Mouse (Mus musculus) liver, embryonic 13.5 days (tissue): ENCODE data around the gene Sox13. TPM values are rescaled to one million over a fixed set of nuclear protein-coding genes. Genes with fewer than 3 reads are reported as not detected.
A peak's percentile ranks its signal among the peaks of the same experiment; 100 is the strongest.

ENCODE experiments used
- ATAC-seq: fragments of 200-750 bp; cut with Nextera tagmentation; 2 replicates; pipeline ENCODE4 v1.8.0; 2017; ENCODE audit warnings: low read depth, mild to moderate bottlenecking, moderate number of reproducible peaks, moderate library complexity
- DNase-seq: peaks from one replicate; pipeline ENCODE4 v3.0.0; 2022
- H3K27ac ChIP-seq: fragments of 300-500 bp; sonication (generic); 2 replicates; pipeline ENCODE4 v1.5.1; 2015; ENCODE audit warnings: moderate library complexity, mild to moderate bottlenecking, inconsistent platforms
- H3K27me3 ChIP-seq: fragments of 300-500 bp; sonication (generic); 2 replicates; pipeline ENCODE4 v1.6.1; 2015; ENCODE audit warnings: mild to moderate bottlenecking, inconsistent platforms
- H3K36me3 ChIP-seq: fragments of 300-500 bp; sonication (generic); 2 replicates; pipeline ENCODE4 v1.6.1; 2015; ENCODE audit warnings: mild to moderate bottlenecking, inconsistent platforms
- H3K4me1 ChIP-seq: fragments of 300-500 bp; sonication (generic); replicated peaks from 2 replicates; pipeline ENCODE4 v1.6.1; 2015; ENCODE audit warnings: inconsistent platforms
- H3K4me2 ChIP-seq: fragments of 300-500 bp; sonication (generic); 2 replicates; pipeline ENCODE4 v1.6.1; 2015; ENCODE audit warnings: inconsistent platforms, mild to moderate bottlenecking, moderate library complexity
- H3K4me3 ChIP-seq: fragments of 300-500 bp; sonication (generic); replicated peaks from 2 replicates; pipeline ENCODE4 v1.5.1; 2015; ENCODE audit warnings: mild to moderate bottlenecking, inconsistent platforms
- H3K9ac ChIP-seq: fragments of 300-500 bp; sonication (generic); 2 replicates; pipeline ENCODE4 v1.6.1; 2015; ENCODE audit warnings: mild to moderate bottlenecking, inconsistent platforms
- H3K9me3 ChIP-seq: fragments of 300-500 bp; sonication (generic); replicated peaks from 2 replicates; pipeline ENCODE4 v1.6.1; 2016; ENCODE audit warnings: inconsistent platforms
- WGBS: fragments of 180-500 bp; shearing (Covaris S2); methylation state at CpG from one replicate; pipeline ENCODE4 v1.1.7; 2015; ENCODE audit not compliant: insufficient replicate concordance; 5-methylcytosine and 5-hydroxymethylcytosine counted together
- polyA plus RNA-seq: library from polyadenylated mRNA; unstranded; fragments of >200 nt; fragmentation: Nextera tagmentation; extraction: Ambion mirVana; gene quantifications from 2 replicates; pipeline ENCODE4 v1.2.1, GENCODE M21; 2015

Gene Sox13
- polyA plus RNA-seq, 1 experiment from 2014 or later, result 1.3 TPM

- H3K9me3 ChIP-seq, result no peaks in the 10 kb centered on the region
- H3K27ac ChIP-seq, result peak overlapping the region; percentile 36; the same call in 1 of the 2 replicates
- H3K4me1 ChIP-seq, result peaks cover 43% of the 10 kb centered on the region
- no peaks in the 10 kb centered on the region for H3K36me3 ChIP-seq
- WGBS, result 5% methylated on average over 27 of the region's 27 CpGs
- peaks cover 53% of the 10 kb centered on the region for H3K27me3 ChIP-seq
- peak overlapping the region; percentile 52 for H3K9ac ChIP-seq
- ATAC-seq (no peak), DNase-seq (no peak)
- peak overlapping the region; percentile 66 for H3K4me2 ChIP-seq
- peak overlapping the region; percentile 55 for H3K4me3 ChIP-seq
Observed at GRCm38 (mm10) chr1:133364022-133364630, 60.1 kb downstream of the Sox13 start.

GRCm38 (mm10) chr1:133363276-133364021, 60.7 kb downstream of the Sox13 start, which contains the start of gene Etnk2:
Etnk2 (plus strand) TSS chr1:133363572.
- peak; percentile 56 for ATAC-seq

GRCm38 (mm10) chr1:133362103-133362502, 62.1 kb downstream of the Sox13 start:
- peaks cover 28% of the 10 kb centered on the region for H3K4me1 ChIP-seq
- no peak overlapping the region for H3K27ac ChIP-seq
- H3K4me2 ChIP-seq, result no peak overlapping the region
- no peaks in the 10 kb centered on the region for H3K9me3 ChIP-seq
- DNase-seq, result no peak
- no peak for ATAC-seq
- 71% methylated on average over 5 of the region's 5 CpGs for WGBS
- peaks cover 58% of the 10 kb centered on the region for H3K27me3 ChIP-seq
- no peak overlapping the region for H3K9ac ChIP-seq
- H3K4me3 ChIP-seq, result no peak overlapping the region
- H3K36me3 ChIP-seq, result no peaks in the 10 kb centered on the region

More at GRCm38 (mm10) chr1:133363276-133364021, 60.7 kb downstream of the Sox13 start, which contains the start of gene Etnk2:
- H3K27ac ChIP-seq, result peak within 1 kb of the TSS; percentile 36; the same call in 1 of the 2 replicates
- no peaks in the 10 kb centered on the region for H3K36me3 ChIP-seq
- peaks cover 40% of the 10 kb centered on the region for H3K4me1 ChIP-seq
- DNase-seq, result peak; percentile 65
- peak within 1 kb of the TSS; percentile 52 for H3K9ac ChIP-seq
- H3K27me3 ChIP-seq, result peaks cover 55% of the 10 kb centered on the region
- under 1% methylated on average over 52 of the region's 52 CpGs for WGBS
- H3K4me2 ChIP-seq, result peak within 1 kb of the TSS; percentile 66
- H3K4me3 ChIP-seq, result peak within 1 kb of the TSS; percentile 55
- H3K9me3 ChIP-seq, result no peaks in the 10 kb centered on the region

- peaks cover 21% of the 10 kb centered on the region for H3K4me1 ChIP-seq
- H3K27ac ChIP-seq, result no peak overlapping the region
- H3K4me2 ChIP-seq, result no peak overlapping the region
- WGBS, result 67% methylated on average over 6 of the region's 6 CpGs
- DNase-seq (no peak), ATAC-seq (no peak)
- no peaks in the 10 kb centered on the region for H3K9me3 ChIP-seq
- no peak overlapping the region for H3K4me3 ChIP-seq
- no peaks in the 10 kb centered on the region for H3K36me3 ChIP-seq
- H3K27me3 ChIP-seq, result peaks cover 50% of the 10 kb centered on the region
- no peak overlapping the region for H3K9ac ChIP-seq
Observed at GRCm38 (mm10) chr1:133361006-133361405, 63.2 kb downstream of the Sox13 start.

- WGBS, result 55% methylated on average over 8 of the region's 8 CpGs
- DNase-seq, result no peak
- Histone ChIP-seq H3K27ac (no peak overlapping the region), H3K4me2 (no peak overlapping the region), H3K4me1 (no peaks in the 10 kb centered on the region), H3K36me3 (no peaks in the 10 kb centered on the region), H3K9me3 (no peaks in the 10 kb centered on the region), H3K4me3 (no peak overlapping the region), H3K9ac (no peak overlapping the region), H3K27me3 (peaks cover 20% of the 10 kb centered on the region)
- peak; percentile 23; the same call in 1 of the 2 replicates for ATAC-seq
Observed at GRCm38 (mm10) chr1:133356330-133356729, 67.8 kb downstream of the Sox13 start.

GRCm38 (mm10) chr1:133355912-133356311, 68.3 kb downstream of the Sox13 start:
- H3K27me3 ChIP-seq, result peaks cover 18% of the 10 kb centered on the region
- WGBS, result 45% methylated on average over 15 of the region's 15 CpGs
- ATAC-seq, result no peak

GRCm38 (mm10) chr1:133355469-133355868, 68.7 kb downstream of the Sox13 start:
- DNase-seq, result no peak
- no peak overlapping the region for H3K9ac ChIP-seq
- H3K4me3 ChIP-seq, result no peak overlapping the region
- no peak overlapping the region for H3K4me2 ChIP-seq
- peaks cover 18% of the 10 kb centered on the region for H3K27me3 ChIP-seq
- 46% methylated on average over 5 of the region's 5 CpGs for WGBS
- no peak for ATAC-seq
- no peaks in the 10 kb centered on the region for H3K9me3 ChIP-seq
- no peaks in the 10 kb centered on the region for H3K36me3 ChIP-seq
- H3K4me1 ChIP-seq, result no peaks in the 10 kb centered on the region
- H3K27ac ChIP-seq, result no peak overlapping the region

More at GRCm38 (mm10) chr1:133355912-133356311, 68.3 kb downstream of the Sox13 start:
- H3K9ac ChIP-seq, result no peak overlapping the region
- H3K4me1 ChIP-seq, result no peaks in the 10 kb centered on the region
- H3K9me3 ChIP-seq, result no peaks in the 10 kb centered on the region
- H3K4me3 ChIP-seq, result no peak overlapping the region
- H3K27ac ChIP-seq, result no peak overlapping the region
- no peak for DNase-seq
- no peak overlapping the region for H3K4me2 ChIP-seq
- no peaks in the 10 kb centered on the region for H3K36me3 ChIP-seq

GRCm38 (mm10) chr1:133353371-133353809, 70.8 kb downstream of the Sox13 start:
- H3K4me3 ChIP-seq, result no peak overlapping the region
- no peak for DNase-seq
- 47% methylated on average over 12 of the region's 12 CpGs for WGBS
- ATAC-seq, result no peak
- no peak overlapping the region for H3K9ac ChIP-seq
- H3K9me3 ChIP-seq, result no peaks in the 10 kb centered on the region
- peaks cover 16% of the 10 kb centered on the region for H3K27me3 ChIP-seq
- H3K36me3 ChIP-seq, result no peaks in the 10 kb centered on the region
- no peak overlapping the region for H3K4me2 ChIP-seq
- no peak overlapping the region for H3K27ac ChIP-seq
- no peaks in the 10 kb centered on the region for H3K4me1 ChIP-seq

GRCm38 (mm10) chr1:133351762-133352161, 72.4 kb downstream of the Sox13 start:
- 39% methylated on average over 9 of the region's 9 CpGs for WGBS
- Histone ChIP-seq H3K4me2 (no peak overlapping the region), H3K27me3 (peaks cover 13% of the 10 kb centered on the region), H3K27ac (no peak overlapping the region), H3K9me3 (no peaks in the 10 kb centered on the region), H3K9ac (no peak overlapping the region), H3K4me1 (peaks cover 5% of the 10 kb centered on the region), H3K4me3 (no peak overlapping the region), H3K36me3 (no peaks in the 10 kb centered on the region)
- ATAC-seq, result no peak
- DNase-seq, result no peak

GRCm38 (mm10) chr1:133350210-133350609, 74.0 kb downstream of the Sox13 start, which contains the start of gene Ren1:
Ren1 (plus strand) TSS chr1:133350510.
- Histone ChIP-seq H3K4me3 (no peak within 1 kb of the TSS), H3K4me2 (no peak within 1 kb of the TSS), H3K27me3 (peaks cover 13% of the 10 kb centered on the region), H3K36me3 (no peaks in the 10 kb centered on the region), H3K27ac (no peak within 1 kb of the TSS), H3K4me1 (peaks cover 5% of the 10 kb centered on the region), H3K9ac (no peak within 1 kb of the TSS), H3K9me3 (no peaks in the 10 kb centered on the region)
- DNase-seq (no peak), ATAC-seq (no peak)
- 52% methylated on average over 1 of the region's 1 CpGs for WGBS

- WGBS, result 32% methylated on average over 11 of the region's 11 CpGs
- no peaks in the 10 kb centered on the region for H3K36me3 ChIP-seq
- no peak overlapping the region for H3K9ac ChIP-seq
- no peak overlapping the region for H3K4me2 ChIP-seq
- H3K27ac ChIP-seq, result no peak overlapping the region
- H3K4me1 ChIP-seq, result peaks cover 5% of the 10 kb centered on the region
- no peak for DNase-seq
- 0 out of 2 replicates have a peak, but pooled peaks have one; percentile 34 for ATAC-seq
- H3K4me3 ChIP-seq, result no peak overlapping the region
- H3K9me3 ChIP-seq, result no peaks in the 10 kb centered on the region
- H3K27me3 ChIP-seq, result peaks cover 8% of the 10 kb centered on the region
Observed at GRCm38 (mm10) chr1:133347693-133348520, 76.3 kb downstream of the Sox13 start.
